Mouse (Mus musculus) lung, adult 2 months (tissue): ENCODE data around the gene Gm9918.
A peak's percentile ranks its signal among the peaks of the same experiment; 100 is the strongest.

Source experiments
- CTCF ChIP-seq: fragments of 200-500 bp; IDR thresholded peaks from 2 replicates; pipeline ENCODE4 v1.5.1; 2011; ENCODE audit warnings: mild to moderate bottlenecking, low read length, control low read depth; ENCODE audit not compliant: insufficient read depth
- POLR2A ChIP-seq: fragments of 200-500 bp; IDR thresholded peaks from 2 replicates; pipeline ENCODE4 v1.6.1; 2011; ENCODE audit warnings: low read depth, mild to moderate bottlenecking, control low read depth, low read length, borderline replicate concordance; ENCODE audit errors: extremely low read depth

DNA sequence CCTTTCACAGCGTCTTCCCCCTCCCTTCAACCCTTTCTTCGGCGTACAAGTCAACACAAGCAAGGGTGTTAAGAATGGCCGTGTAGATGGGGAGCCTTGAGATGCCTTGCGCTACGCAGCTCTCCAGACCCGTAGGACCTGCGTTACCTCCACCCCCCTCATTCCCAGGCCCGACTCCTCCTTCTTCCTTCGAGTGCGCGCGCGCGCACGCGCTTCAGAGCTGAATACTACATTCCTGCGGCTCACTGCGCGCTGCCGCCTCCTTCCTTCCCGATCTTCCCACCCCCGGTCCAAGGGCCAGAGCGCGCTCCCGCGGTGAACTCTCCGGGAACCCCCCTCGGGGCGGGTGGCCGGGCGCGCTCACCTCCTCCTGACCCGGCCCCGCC lies 23.5 kb upstream of the Gm9918 start:
- no peak for TF ChIP-seq CTCF
- peak; percentile 96; the same call in 1 of the 2 replicates for TF ChIP-seq POLR2A
